Mouse (Mus musculus): ENCODE results near the gene Cdk5. TPM values are rescaled to one million over a fixed set of nuclear protein-coding genes. Genes with fewer than 3 reads are reported as not detected.

The Cdk5 gene
- total and polyA plus RNA-seq, 2 experiments from 2014 or later, result 21.6 to 30.9 TPM

GRCm38 (mm10) chr5:24373807-24374206 lies 49.5 kb downstream of the Cdk5 start:
- no peak for DNase-seq (ENCODE audit: low spot score)
- no peak overlapping the region for H3K4me3 ChIP-seq (ENCODE audit: low read depth, low read length)
- H3K9ac ChIP-seq (replicated peaks; ENCODE audit: low read depth, low read length), result no peak overlapping the region
- TF ChIP-seq EP300 (IDR thresholded peaks at IDR 0.05; ENCODE audit: low read depth), result no peak
- no peak for ATAC-seq (ENCODE audit: insufficient read depth, low read depth)
- WGBS, result 82% methylated on average over 5 of the region's 5 CpGs
- no peaks in the 10 kb centered on the region for H3K27me3 ChIP-seq (ENCODE audit: control insufficient read depth, insufficient read depth, low read length)
- H3K4me2 ChIP-seq (ENCODE audit: low read depth, low read length), result no peak overlapping the region
- H3K4me1 ChIP-seq (ENCODE audit: control insufficient read depth, insufficient read depth), result peaks cover 12% of the 10 kb centered on the region
- H3K9me3 ChIP-seq (replicated peaks; ENCODE audit: control insufficient read depth, low read length), result no peaks in the 10 kb centered on the region
- H3K27ac ChIP-seq (ENCODE audit: low read depth), result peak overlapping the region; percentile 32; the same call in 1 of the 2 replicates
- 0 out of 2 replicates have a peak, but pooled peaks cover 11% of the 10 kb centered on the region for H3K36me3 ChIP-seq (replicated peaks; ENCODE audit: control insufficient read depth, insufficient read depth, low read length)

GRCm38 (mm10) chr5:24369767-24370166 lies 53.6 kb downstream of the Cdk5 start:
- H3K27me3 ChIP-seq (ENCODE audit: control insufficient read depth, insufficient read depth, low read length), result no peaks in the 10 kb centered on the region
- H3K9me3 ChIP-seq (replicated peaks; ENCODE audit: control insufficient read depth, low read length), result no peaks in the 10 kb centered on the region
- 82% methylated on average over 9 of the region's 9 CpGs for WGBS
- H3K4me2 ChIP-seq (ENCODE audit: low read depth, low read length), result no peak overlapping the region
- TF ChIP-seq CTCF (IDR thresholded peaks at IDR 0.05; ENCODE audit: low read depth) (no peak), EP300 (IDR thresholded peaks at IDR 0.05; ENCODE audit: low read depth) (no peak)
- 0 out of 2 replicates have a peak, but pooled peaks cover 18% of the 10 kb centered on the region for H3K36me3 ChIP-seq (replicated peaks; ENCODE audit: control insufficient read depth, insufficient read depth, low read length)
- no peak overlapping the region for H3K27ac ChIP-seq (ENCODE audit: low read depth)
- H3K9ac ChIP-seq (replicated peaks; ENCODE audit: low read depth, low read length), result no peak overlapping the region
- peaks cover 8% of the 10 kb centered on the region for H3K4me1 ChIP-seq (ENCODE audit: control insufficient read depth, insufficient read depth)
- no peak overlapping the region for H3K4me3 ChIP-seq (ENCODE audit: low read depth, low read length)
- no peak for DNase-seq (ENCODE audit: low spot score)
- no peak for ATAC-seq (ENCODE audit: insufficient read depth, low read depth)

Other genes with a start within 250 kb of the Cdk5 start
- gene Kcnh2, start 71.9 kb downstream of the Cdk5 start, total RNA-seq (2014; rRNA removed; ENCODE audit: low replicate concordance), result 86.1 and 120 TPM in 2 replicates
- 29.4 and 32.1 TPM in 2 replicates for gene Kcnh2, start 71.9 kb downstream of the Cdk5 start, polyA plus RNA-seq (2015; fragmentation: Nextera tagmentation; extraction: Ambion mirVana)
- 50.9 and 52.1 TPM in 2 replicates for gene Nos3, start 58.7 kb downstream of the Cdk5 start, total RNA-seq (2014; rRNA removed; ENCODE audit: low replicate concordance)
- gene Nos3, start 58.7 kb downstream of the Cdk5 start, polyA plus RNA-seq (2015; fragmentation: Nextera tagmentation; extraction: Ambion mirVana), result 21.1 and 25.6 TPM in 2 replicates
- 0.15 and 0.66 TPM in 2 replicates for gene Atg9b, start 31.4 kb downstream of the Cdk5 start, total RNA-seq (2014; rRNA removed; ENCODE audit: low replicate concordance)
- 0.34 and 0.47 TPM in 2 replicates for gene Atg9b, start 31.4 kb downstream of the Cdk5 start, polyA plus RNA-seq (2015; fragmentation: Nextera tagmentation; extraction: Ambion mirVana)
- gene Abcb8, start 29.9 kb downstream of the Cdk5 start, total RNA-seq (2014; rRNA removed; ENCODE audit: low replicate concordance), result 141 and 159 TPM in 2 replicates
- 69.2 and 73.2 TPM in 2 replicates for gene Abcb8, start 29.9 kb downstream of the Cdk5 start, polyA plus RNA-seq (2015; fragmentation: Nextera tagmentation; extraction: Ambion mirVana)
- not detected in 2 replicates for gene Asic3, start 10.1 kb downstream of the Cdk5 start, total RNA-seq (2014; rRNA removed; ENCODE audit: low replicate concordance)
- gene Asic3, start 10.1 kb downstream of the Cdk5 start, polyA plus RNA-seq (2015; fragmentation: Nextera tagmentation; extraction: Ambion mirVana), result 0.08 and 0.10 TPM in 2 replicates
- gene Slc4a2, start 307 bp upstream of the Cdk5 start, total RNA-seq (2014; rRNA removed; ENCODE audit: low replicate concordance), result 74.9 and 110 TPM in 2 replicates
- gene Slc4a2, start 307 bp upstream of the Cdk5 start, polyA plus RNA-seq (2015; fragmentation: Nextera tagmentation; extraction: Ambion mirVana), result 20.8 and 21.5 TPM in 2 replicates
- gene Fastk, start 21.8 kb upstream of the Cdk5 start, total RNA-seq (2014; rRNA removed; ENCODE audit: low replicate concordance), result 368 and 470 TPM in 2 replicates
- gene Fastk, start 21.8 kb upstream of the Cdk5 start, polyA plus RNA-seq (2015; fragmentation: Nextera tagmentation; extraction: Ambion mirVana), result 219 and 223 TPM in 2 replicates
- 30.8 and 36.7 TPM in 2 replicates for gene Tmub1, start 24.3 kb upstream of the Cdk5 start, total RNA-seq (2014; rRNA removed; ENCODE audit: low replicate concordance)
- 16.5 and 17.3 TPM in 2 replicates for gene Tmub1, start 24.3 kb upstream of the Cdk5 start, polyA plus RNA-seq (2015; fragmentation: Nextera tagmentation; extraction: Ambion mirVana)
- gene Agap3, start 28.6 kb upstream of the Cdk5 start, total RNA-seq (2014; rRNA removed; ENCODE audit: low replicate concordance), result 39.3 and 40.6 TPM in 2 replicates
- gene Agap3, start 28.6 kb upstream of the Cdk5 start, polyA plus RNA-seq (2015; fragmentation: Nextera tagmentation; extraction: Ambion mirVana), result 15.6 and 18.3 TPM in 2 replicates
- not detected in 2 replicates for gene Gbx1, start 103.7 kb upstream of the Cdk5 start, total RNA-seq (2014; rRNA removed; ENCODE audit: low replicate concordance)
- not detected in 2 replicates for gene Gbx1, start 103.7 kb upstream of the Cdk5 start, polyA plus RNA-seq (2015; fragmentation: Nextera tagmentation; extraction: Ambion mirVana)
- 34.4 and 44.0 TPM in 2 replicates for gene Asb10, start 117.4 kb upstream of the Cdk5 start, total RNA-seq (2014; rRNA removed; ENCODE audit: low replicate concordance)
- gene Asb10, start 117.4 kb upstream of the Cdk5 start, polyA plus RNA-seq (2015; fragmentation: Nextera tagmentation; extraction: Ambion mirVana), result 20.8 and 24.3 TPM in 2 replicates
- gene 4931409K22Rik, start 133.3 kb upstream of the Cdk5 start, total RNA-seq (2014; rRNA removed; ENCODE audit: low replicate concordance), result not detected in 2 replicates
- not detected in 2 replicates for gene 4931409K22Rik, start 133.3 kb upstream of the Cdk5 start, polyA plus RNA-seq (2015; fragmentation: Nextera tagmentation; extraction: Ambion mirVana)
- 53.7 and 56.0 TPM in 2 replicates for gene Abcf2, start 153.9 kb upstream of the Cdk5 start, total RNA-seq (2014; rRNA removed; ENCODE audit: low replicate concordance)
- gene Abcf2, start 153.9 kb upstream of the Cdk5 start, polyA plus RNA-seq (2015; fragmentation: Nextera tagmentation; extraction: Ambion mirVana), result 46.0 and 49.6 TPM in 2 replicates
- gene Chpf2, start 163.2 kb upstream of the Cdk5 start, total RNA-seq (2014; rRNA removed; ENCODE audit: low replicate concordance), result 34.9 and 64.4 TPM in 2 replicates
- 10.5 and 13.2 TPM in 2 replicates for gene Chpf2, start 163.2 kb upstream of the Cdk5 start, polyA plus RNA-seq (2015; fragmentation: Nextera tagmentation; extraction: Ambion mirVana)
- 79.2 and 98.4 TPM in 2 replicates for gene Smarcd3, start 200.9 kb upstream of the Cdk5 start, total RNA-seq (2014; rRNA removed; ENCODE audit: low replicate concordance)
- gene Smarcd3, start 200.9 kb upstream of the Cdk5 start, polyA plus RNA-seq (2015; fragmentation: Nextera tagmentation; extraction: Ambion mirVana), result 33.9 and 36.9 TPM in 2 replicates

All from heart, postnatal 0 days (tissue).